ENCODE assay signal across 8 mouse cellular contexts in the genomic region with DNA sequence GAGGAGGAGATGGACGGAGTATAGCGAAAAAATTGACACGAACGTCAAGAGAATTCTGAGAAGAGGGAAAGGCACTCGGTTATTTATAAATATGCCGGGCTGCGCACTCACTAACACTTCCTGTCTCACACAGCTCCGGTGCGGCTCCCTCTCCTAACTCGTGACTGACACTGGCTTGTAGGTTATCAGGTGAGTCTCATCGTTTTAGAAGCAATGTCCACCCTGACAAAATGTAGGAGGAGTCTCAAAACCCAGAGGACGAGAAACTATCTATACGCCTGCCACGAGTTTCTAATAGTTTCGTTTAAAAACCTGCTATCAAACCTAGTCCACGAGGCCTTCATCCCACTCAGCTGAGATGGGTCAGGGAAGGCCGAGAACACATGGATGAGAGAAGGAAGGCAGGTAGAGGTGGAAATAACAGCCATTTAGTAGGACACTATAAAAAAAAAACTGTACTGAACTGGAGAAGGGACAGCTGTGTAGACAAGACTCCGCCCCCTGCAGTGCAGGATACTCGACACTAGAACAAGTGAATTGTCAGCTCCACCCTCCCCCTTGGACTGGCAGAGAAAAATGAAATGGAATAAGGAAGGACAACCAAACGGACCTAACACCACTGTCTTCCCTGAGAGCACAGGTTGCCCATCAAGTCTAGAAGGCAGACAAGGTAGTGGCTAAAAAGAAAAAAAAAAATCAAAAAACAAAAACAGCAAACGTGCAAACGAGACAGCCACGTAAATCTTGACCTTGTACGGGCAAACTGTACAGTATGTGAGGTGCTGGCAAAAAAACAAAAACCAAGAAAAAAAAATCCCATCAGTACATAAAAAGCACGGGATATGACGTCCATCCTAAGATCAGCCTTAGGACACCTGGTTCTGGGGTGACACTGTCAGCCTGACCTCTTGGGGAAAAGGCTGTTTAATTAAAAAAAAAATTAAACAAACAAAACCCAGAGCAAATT. TPM values are rescaled to one million over a fixed set of nuclear protein-coding genes. Genes with fewer than 3 reads are reported as not detected.
A peak's percentile ranks its signal among the peaks of the same experiment; 100 is the strongest.
DNase-seq lines count a peak whose midpoint lies in the region; ATAC-seq and TF ChIP-seq lines count a peak whose summit lies in the region.

No protein-coding gene starts in this region.

- ATAC-seq in CD4-positive, CD25-positive, alpha-beta regulatory T cell, adult 4 months = no peak
- ATAC-seq in forebrain, embryonic 12.5 days (ENCODE audit: low FRiP score) = no peak
- no peak for ATAC-seq in intestine, embryonic 14.5 days (replicated peaks; ENCODE audit: low FRiP score, low TSS enrichment, low read depth)
- ATAC-seq in lung, embryonic 15.5 days (ENCODE audit: borderline replicate concordance, extremely low read depth, low FRiP score, low TSS enrichment) = no peak

- TF ChIP-seq CTCF in E14TG2a.4 (conservative IDR thresholded peaks at IDR 0.05; ENCODE audit: low read length) = no peak

- peaks cover 78% of the 10 kb centered on the region for H3K36me3 ChIP-seq in E14TG2a.4 (ENCODE audit: insufficient read depth, low read length)
- H3K36me3 ChIP-seq in forebrain, embryonic 12.5 days (replicated peaks) = peaks cover 75% of the 10 kb centered on the region
- H3K36me3 ChIP-seq in intestine, embryonic 14.5 days (ENCODE audit: control insufficient read depth, insufficient read depth, low read length) = peaks cover 76% of the 10 kb centered on the region
- H3K36me3 ChIP-seq in lung, embryonic 15.5 days = peaks cover 48% of the 10 kb centered on the region

- H3K9me3 ChIP-seq in E14TG2a.4 (ENCODE audit: low read length) = no peaks in the 10 kb centered on the region
- H3K9me3 ChIP-seq in forebrain, embryonic 12.5 days = no peaks in the 10 kb centered on the region
- H3K9me3 ChIP-seq in intestine, embryonic 14.5 days (ENCODE audit: control insufficient read depth, low read length) = no peaks in the 10 kb centered on the region
- no peaks in the 10 kb centered on the region for H3K9me3 ChIP-seq in lung, embryonic 15.5 days

- WGBS in forebrain, embryonic 12.5 days = 82% methylated on average over 26 of the region's 26 CpGs
- WGBS in intestine, embryonic 14.5 days = 69% methylated on average over 26 of the region's 26 CpGs
- 47% methylated on average over 26 of the region's 26 CpGs for WGBS in lung, embryonic 15.5 days

- H3K9ac ChIP-seq in forebrain, embryonic 12.5 days = peak overlapping the region; percentile 99; the same call in 1 of the 2 replicates
- H3K9ac ChIP-seq in intestine, embryonic 14.5 days (ENCODE audit: low read length) = no peak overlapping the region; the same call in 1 of the 2 replicates
- peak overlapping the region; percentile 93; the same call in 1 of the 2 replicates for H3K9ac ChIP-seq in lung, embryonic 15.5 days

- H3K4me2 ChIP-seq in forebrain, embryonic 12.5 days = peak overlapping the region; percentile 73
- peak overlapping the region; percentile 96 for H3K4me2 ChIP-seq in intestine, embryonic 14.5 days (ENCODE audit: low read length)
- H3K4me2 ChIP-seq in lung, embryonic 15.5 days = peak overlapping the region; percentile 75

- H3K4me3 ChIP-seq in E14TG2a.4 (replicated peaks; ENCODE audit: low read length) = peak overlapping the region; percentile 92
- H3K4me3 ChIP-seq in forebrain, embryonic 12.5 days (replicated peaks) = peak overlapping the region; percentile 92
- peak overlapping the region; percentile 85 for H3K4me3 ChIP-seq in intestine, embryonic 14.5 days (ENCODE audit: low read depth, low read length)
- peak overlapping the region; percentile 78 for H3K4me3 ChIP-seq in lung, embryonic 15.5 days

- no peaks in the 10 kb centered on the region for H3K27me3 ChIP-seq in E14TG2a.4 (ENCODE audit: insufficient read depth, low read length)
- 0 out of 2 replicates have a peak, but pooled peaks cover 1% of the 10 kb centered on the region for H3K27me3 ChIP-seq in forebrain, embryonic 12.5 days
- no peaks in the 10 kb centered on the region for H3K27me3 ChIP-seq in intestine, embryonic 14.5 days (replicated peaks; ENCODE audit: control insufficient read depth, insufficient read depth, low read length)
- H3K27me3 ChIP-seq in lung, embryonic 15.5 days = no peaks in the 10 kb centered on the region

- H3K27ac ChIP-seq in forebrain, embryonic 12.5 days = peak overlapping the region; percentile 8; the same call in 1 of the 2 replicates
- H3K27ac ChIP-seq in intestine, embryonic 14.5 days (ENCODE audit: low read depth) = no peak overlapping the region
- 0 out of 2 replicates have a peak overlapping the region, but pooled peaks have one; percentile 2 for H3K27ac ChIP-seq in lung, embryonic 15.5 days

- peaks cover 79% of the 10 kb centered on the region for H3K4me1 ChIP-seq in E14TG2a.4 (replicated peaks; ENCODE audit: low read depth, low read length)
- peaks cover 32% of the 10 kb centered on the region for H3K4me1 ChIP-seq in forebrain, embryonic 12.5 days
- H3K4me1 ChIP-seq in intestine, embryonic 14.5 days (replicated peaks; ENCODE audit: control insufficient read depth, insufficient read depth, low read length) = peaks cover 31% of the 10 kb centered on the region
- peaks cover 41% of the 10 kb centered on the region for H3K4me1 ChIP-seq in lung, embryonic 15.5 days

- peak; percentile 60 for DNase-seq in CD4-positive, CD25-positive, alpha-beta regulatory T cell, adult 2 months (ENCODE audit: low read depth, low spot score)
- no peak for DNase-seq in intestine, embryonic 14.5 days (ENCODE audit: low spot score)
- peak; percentile 65 for DNase-seq in testis, postnatal 10 days (ENCODE audit: low spot score)
- no peak for DNase-seq in retina, postnatal 1 day

RNA-seq across cellular contexts. Expression of gene Slc38a2, which starts 3.8 kb away (rescaled TPM):
- 10 to 100 TPM; 34.6 to 44.7 TPM for polyA plus RNA-seq in CD4-positive, CD25-positive, alpha-beta regulatory T cell, adult 4 months (2017; shearing (Covaris generic))
- polyA plus RNA-seq in forebrain, embryonic 12.5 days (2016; fragmentation: Nextera tagmentation; extraction: Ambion mirVana) = 199 TPM in 2 replicates
- 129 and 141 TPM in 2 replicates for polyA plus RNA-seq in intestine, embryonic 14.5 days (2014; fragmentation: Nextera tagmentation; extraction: Ambion mirVana)
- polyA plus RNA-seq in lung, embryonic 15.5 days (2015; fragmentation: Nextera tagmentation; extraction: Ambion mirVana) = 131 and 138 TPM in 2 replicates

RNA-seq across cellular contexts. Expression of gene Slc38a1, which starts 53.0 kb away (rescaled TPM):
- 10 to 100 TPM; 65.0 to 80.7 TPM for polyA plus RNA-seq in CD4-positive, CD25-positive, alpha-beta regulatory T cell, adult 4 months (2017; shearing (Covaris generic))
- polyA plus RNA-seq in forebrain, embryonic 12.5 days (2016; fragmentation: Nextera tagmentation; extraction: Ambion mirVana) = 148 and 166 TPM in 2 replicates
- polyA plus RNA-seq in intestine, embryonic 14.5 days (2014; fragmentation: Nextera tagmentation; extraction: Ambion mirVana) = 124 and 126 TPM in 2 replicates
- 56.4 and 62.0 TPM in 2 replicates for polyA plus RNA-seq in lung, embryonic 15.5 days (2015; fragmentation: Nextera tagmentation; extraction: Ambion mirVana)

Comparison
In these comparisons a context has a peak if more than half of its experiments do, and no peak if none do; other contexts are left out.
1. DNase-seq: peak in CD4-positive, CD25-positive, alpha-beta regulatory T cell, adult 2 months (single experiment) and testis, postnatal 10 days (single experiment); none in intestine, embryonic 14.5 days (single experiment) and retina, postnatal 1 day (single experiment).
2. Peak in every context shown above with its lines, with median percentiles within 50 percentile points of each other: H3K4me3 ChIP-seq and H3K4me2 ChIP-seq.